Mouse (Mus musculus): Measurements from ENCODE around the gene Atrip. TPM values are rescaled to one million over a fixed set of nuclear protein-coding genes. Genes with fewer than 3 reads are reported as not detected.

Gene Atrip
- polyA plus RNA-seq, 1 experiment from 2014 or later: 32.1 TPM

DNA sequence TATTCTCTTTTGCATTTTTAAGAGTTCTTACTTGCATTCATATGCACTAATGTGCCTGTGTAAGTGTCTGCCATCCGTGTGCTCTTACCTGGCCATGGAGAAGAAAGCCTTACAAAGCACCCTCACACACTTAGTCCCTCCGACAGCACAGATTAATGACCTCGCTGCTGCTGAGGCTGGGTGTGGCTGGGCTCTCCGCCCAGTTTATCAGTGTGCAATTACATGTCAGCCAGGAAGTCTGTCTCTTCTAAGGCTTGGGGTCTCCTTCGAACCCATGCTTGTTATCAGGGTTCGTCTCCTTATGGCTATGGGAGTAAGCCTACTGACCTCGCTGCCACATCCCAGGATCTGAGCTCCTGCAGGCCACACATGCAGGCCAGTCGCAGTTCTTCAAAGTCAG lies 58.5 kb downstream of the Atrip start:
- Histone ChIP-seq H3K9me3 (replicated peaks) (no peaks in the 10 kb centered on the region), H3K36me3 (no peaks in the 10 kb centered on the region), H3K4me3 (no peak overlapping the region), H3K27ac (replicated peaks) (no peak overlapping the region), H3K4me1 (no peaks in the 10 kb centered on the region), H3K27me3 (ENCODE audit: low read depth, poor library complexity, severe bottlenecking) (no peaks in the 10 kb centered on the region)
- WGBS: 89% methylated on average over 8 of the region's 8 CpGs
- no peak for DNase-seq (ENCODE audit: low spot score)

DNA sequence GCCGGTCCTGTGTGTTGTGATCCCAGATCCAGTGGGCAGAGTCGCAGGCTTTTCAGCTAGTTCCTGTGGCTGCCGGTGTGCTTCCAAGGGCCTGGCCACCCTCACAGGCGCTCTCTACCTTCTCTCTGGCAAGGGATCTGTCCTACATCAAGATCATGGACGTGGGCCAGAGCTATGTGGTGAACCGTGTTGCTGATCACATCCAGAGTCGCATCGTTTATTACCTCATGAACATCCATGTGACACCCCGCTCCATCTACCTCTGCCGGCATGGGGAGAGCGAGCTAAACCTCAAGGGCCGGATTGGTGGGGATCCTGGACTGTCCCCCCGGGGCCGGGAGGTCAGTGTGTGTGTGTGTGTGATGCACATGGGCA lies 63.6 kb downstream of the Atrip start:
- no peaks in the 10 kb centered on the region for H3K27me3 ChIP-seq (ENCODE audit: low read depth, poor library complexity, severe bottlenecking)

DNA sequence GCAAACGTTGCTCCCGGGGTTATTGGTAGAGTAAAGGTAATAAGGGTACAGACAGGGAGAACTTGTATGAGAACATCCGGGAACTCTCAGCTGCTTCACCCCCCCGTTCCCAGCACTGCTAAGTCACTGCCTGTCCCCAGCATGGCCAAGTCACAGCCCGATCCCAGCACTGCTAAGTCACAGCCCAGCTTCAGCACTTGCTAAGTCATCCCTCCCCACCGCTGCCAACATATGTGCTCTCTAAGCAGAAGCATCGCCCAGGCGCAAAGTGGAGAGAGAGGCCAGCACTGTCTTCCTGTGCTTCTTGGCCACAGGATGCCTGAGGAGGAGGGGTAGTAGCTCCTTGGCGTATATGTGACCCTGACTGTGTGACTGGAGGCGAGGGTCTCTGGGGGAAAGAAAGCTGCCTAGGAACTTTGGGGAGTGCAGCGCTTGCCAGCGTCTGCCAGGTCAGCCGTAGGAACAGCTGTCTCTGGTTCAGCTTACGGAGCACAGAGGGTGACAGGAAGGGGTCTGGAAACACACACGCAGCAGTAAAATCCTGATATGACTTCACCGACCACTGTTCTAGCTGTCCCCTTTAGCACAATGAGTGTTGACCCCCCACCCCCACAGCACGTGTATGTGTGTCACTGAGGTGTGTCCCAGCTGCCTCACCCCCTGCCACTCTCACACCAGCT lies 64.1 kb downstream of the Atrip start:
- H3K4me1 ChIP-seq: peaks cover 12% of the 10 kb centered on the region
- no peaks in the 10 kb centered on the region for H3K9me3 ChIP-seq (replicated peaks)
- H3K27ac ChIP-seq (replicated peaks): peak overlapping the region; percentile 34; the same call in 1 of the 2 replicates
- no peaks in the 10 kb centered on the region for H3K27me3 ChIP-seq (ENCODE audit: low read depth, poor library complexity, severe bottlenecking)
- H3K4me3 ChIP-seq: no peak overlapping the region
- 69% methylated on average over 17 of the region's 17 CpGs for WGBS
- no peak for DNase-seq (ENCODE audit: low spot score)
- H3K36me3 ChIP-seq: no peaks in the 10 kb centered on the region

More for the DNA sequence above, 63.6 kb downstream of the Atrip start:
- Histone ChIP-seq H3K4me3 (no peak overlapping the region), H3K4me1 (peaks cover 12% of the 10 kb centered on the region), H3K36me3 (no peaks in the 10 kb centered on the region), H3K27ac (replicated peaks) (no peak overlapping the region), H3K9me3 (replicated peaks) (no peaks in the 10 kb centered on the region)
- DNase-seq (ENCODE audit: low spot score): no peak
- 89% methylated on average over 14 of the region's 14 CpGs for WGBS

DNA sequence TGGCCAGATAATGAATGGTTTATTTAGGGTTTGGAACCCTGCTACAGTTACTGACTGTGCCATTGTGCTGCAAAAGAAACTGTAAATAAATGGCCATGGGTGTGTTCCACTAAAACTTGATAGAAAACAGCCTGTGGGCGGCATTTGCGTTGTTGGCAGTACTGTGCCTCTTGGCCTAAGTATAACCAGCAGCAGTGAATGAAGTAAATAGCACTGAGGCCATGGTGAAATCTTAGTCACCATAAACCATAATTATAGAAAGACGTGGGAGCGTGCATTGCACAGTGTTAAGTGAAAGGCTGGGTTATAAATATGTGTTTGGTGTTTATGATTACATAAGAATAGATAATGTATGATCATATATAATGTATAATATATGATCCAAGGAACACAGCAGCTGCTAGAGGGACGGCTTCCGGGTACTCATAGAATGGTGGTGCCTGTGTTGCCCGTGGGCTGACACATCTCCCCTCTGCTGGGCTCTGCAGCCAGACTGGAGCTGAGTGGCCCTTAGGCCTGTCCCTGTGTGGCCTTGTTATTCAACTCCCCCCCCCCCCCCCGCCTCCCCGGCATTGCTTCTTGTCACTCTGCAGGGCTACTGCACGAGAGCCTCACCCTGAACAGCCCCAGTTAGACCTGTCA lies 64.8 kb downstream of the Atrip start:
- Histone ChIP-seq H3K27me3 (ENCODE audit: low read depth, poor library complexity, severe bottlenecking) (no peaks in the 10 kb centered on the region), H3K4me1 (peaks cover 12% of the 10 kb centered on the region), H3K4me3 (no peak overlapping the region), H3K36me3 (no peaks in the 10 kb centered on the region), H3K9me3 (replicated peaks) (no peaks in the 10 kb centered on the region), H3K27ac (replicated peaks) (no peak overlapping the region; the same call in 1 of the 2 replicates)
- DNase-seq (ENCODE audit: low spot score): no peak
- 71% methylated on average over 10 of the region's 10 CpGs for WGBS

DNA sequence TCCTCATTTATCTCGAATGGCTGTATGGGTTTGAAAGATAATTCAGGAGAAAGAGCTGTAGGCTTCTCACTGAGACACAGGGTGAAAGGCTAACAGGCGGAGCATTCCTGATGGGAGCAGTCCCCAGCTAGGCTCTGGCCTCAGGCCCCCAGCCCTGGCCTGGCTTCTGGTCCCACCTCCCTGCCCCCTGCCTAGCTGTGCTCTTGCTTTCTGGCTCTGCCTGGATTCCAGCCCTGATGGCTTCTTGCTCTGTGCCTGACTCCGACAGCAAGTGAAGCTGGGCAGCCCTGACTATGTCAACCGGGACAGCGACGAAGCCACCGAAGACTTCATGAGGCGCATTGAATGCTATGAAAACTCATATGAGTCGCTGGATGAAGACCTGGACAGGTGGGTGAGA lies 65.8 kb downstream of the Atrip start:
- 84% methylated on average over 9 of the region's 9 CpGs for WGBS
- DNase-seq (ENCODE audit: low spot score): no peak
- peak overlapping the region; percentile 65 for H3K27ac ChIP-seq (replicated peaks)
- no peak overlapping the region for H3K4me3 ChIP-seq
- H3K4me1 ChIP-seq: peaks cover 12% of the 10 kb centered on the region
- H3K36me3 ChIP-seq: no peaks in the 10 kb centered on the region
- no peaks in the 10 kb centered on the region for H3K9me3 ChIP-seq (replicated peaks)
- H3K27me3 ChIP-seq (ENCODE audit: low read depth, poor library complexity, severe bottlenecking): no peaks in the 10 kb centered on the region

Other genes with a start within 250 kb of the Atrip start
- gene Celsr3, start 247.8 kb downstream of the Atrip start, polyA plus RNA-seq (2016; fragmentation: Nextera tagmentation; extraction: Ambion mirVana): 3.1 and 5.0 TPM in 2 replicates
- 9.5 and 12.5 TPM in 2 replicates for gene Slc26a6, start 220.8 kb downstream of the Atrip start, polyA plus RNA-seq (2016; fragmentation: Nextera tagmentation; extraction: Ambion mirVana)
- gene Tmem89, start 159.5 kb downstream of the Atrip start, polyA plus RNA-seq (2016; fragmentation: Nextera tagmentation; extraction: Ambion mirVana): not detected in 2 replicates
- 490 and 491 TPM in 2 replicates for gene Uqcrc1, start 137.5 kb downstream of the Atrip start, polyA plus RNA-seq (2016; fragmentation: Nextera tagmentation; extraction: Ambion mirVana)
- 2.3 and 2.4 TPM in 2 replicates for gene Col7a1, start 120.5 kb downstream of the Atrip start, polyA plus RNA-seq (2016; fragmentation: Nextera tagmentation; extraction: Ambion mirVana)
- not detected in 2 replicates for gene Ucn2, start 88.1 kb downstream of the Atrip start, polyA plus RNA-seq (2016; fragmentation: Nextera tagmentation; extraction: Ambion mirVana)
- 11.9 and 13.9 TPM in 2 replicates for gene Pfkfb4, start 82.3 kb downstream of the Atrip start, polyA plus RNA-seq (2016; fragmentation: Nextera tagmentation; extraction: Ambion mirVana)
- gene Shisa5, start 35.6 kb downstream of the Atrip start, polyA plus RNA-seq (2016; fragmentation: Nextera tagmentation; extraction: Ambion mirVana): 32.9 and 37.2 TPM in 2 replicates
- 7.5 and 10.1 TPM in 2 replicates for gene Trex1, start 14.4 kb downstream of the Atrip start, polyA plus RNA-seq (2016; fragmentation: Nextera tagmentation; extraction: Ambion mirVana)
- 14.5 and 14.9 TPM in 2 replicates for gene Ccdc51, start 8.4 kb upstream of the Atrip start, polyA plus RNA-seq (2016; fragmentation: Nextera tagmentation; extraction: Ambion mirVana)
- gene Tma7, start 8.5 kb upstream of the Atrip start, polyA plus RNA-seq (2016; fragmentation: Nextera tagmentation; extraction: Ambion mirVana): 733 and 761 TPM in 2 replicates
- gene Plxnb1, start 21.3 kb upstream of the Atrip start, polyA plus RNA-seq (2016; fragmentation: Nextera tagmentation; extraction: Ambion mirVana): 24.9 and 36.8 TPM in 2 replicates
- not detected in 2 replicates for gene Fbxw21, start 87.9 kb upstream of the Atrip start, polyA plus RNA-seq (2016; fragmentation: Nextera tagmentation; extraction: Ambion mirVana)
- gene Fbxw13, start 121.9 kb upstream of the Atrip start, polyA plus RNA-seq (2016; fragmentation: Nextera tagmentation; extraction: Ambion mirVana): not detected in 2 replicates
- gene Fbxw20, start 160.6 kb upstream of the Atrip start, polyA plus RNA-seq (2016; fragmentation: Nextera tagmentation; extraction: Ambion mirVana): not detected in 2 replicates
- not detected in 2 replicates for gene Fbxw14, start 213.6 kb upstream of the Atrip start, polyA plus RNA-seq (2016; fragmentation: Nextera tagmentation; extraction: Ambion mirVana)

Measured in midbrain, embryonic 10.5 days (tissue).